Mouse (Mus musculus) neural tube, embryonic 14.5 days (tissue): ENCODE data around the gene Rhbdd3. TPM values are rescaled to one million over a fixed set of nuclear protein-coding genes. Genes with fewer than 3 reads are reported as not detected.

Source experiments
- ATAC-seq: fragments of 200-750 bp; cut with Nextera tagmentation; 2 replicates; pipeline ENCODE4 v1.8.0; 2017; ENCODE audit warnings: low read depth, mild to moderate bottlenecking, moderate TSS enrichment, moderate library complexity
- H3K27ac ChIP-seq: fragments of 300-500 bp; sonication (generic); 2 replicates; pipeline ENCODE4 v1.5.1; 2014; ENCODE audit warnings: low read depth, mild to moderate bottlenecking, control low read depth, low read length, moderate library complexity, mixed read lengths
- H3K27me3 ChIP-seq: fragments of 300-500 bp; sonication (generic); 2 replicates; pipeline ENCODE4 v1.6.1; 2014; ENCODE audit warnings: low read length; ENCODE audit not compliant: control insufficient read depth, insufficient read depth
- H3K36me3 ChIP-seq: fragments of 300-500 bp; sonication (generic); 2 replicates; pipeline ENCODE4 v1.6.1; 2014; ENCODE audit warnings: low read length, mixed read lengths; ENCODE audit not compliant: control insufficient read depth, insufficient read depth
- H3K4me1 ChIP-seq: fragments of 300-500 bp; sonication (generic); 2 replicates; pipeline ENCODE4 v1.6.1; 2014; ENCODE audit warnings: low read length; ENCODE audit not compliant: control insufficient read depth, insufficient read depth
- H3K4me2 ChIP-seq: fragments of 300-500 bp; sonication (generic); 2 replicates; pipeline ENCODE4 v1.6.1; 2014; ENCODE audit warnings: mild to moderate bottlenecking, low read depth, low read length, control low read depth
- H3K4me3 ChIP-seq: fragments of 300-500 bp; sonication (generic); 2 replicates; pipeline ENCODE4 v1.5.1; 2014; ENCODE audit warnings: low read depth, low read length, control low read depth, mixed read lengths
- H3K9ac ChIP-seq: fragments of 300-500 bp; sonication (generic); replicated peaks from 2 replicates; pipeline ENCODE4 v1.6.1; 2014; ENCODE audit warnings: low read depth, mild to moderate bottlenecking, control low read depth, low read length, mixed read lengths
- H3K9me3 ChIP-seq: fragments of 300-500 bp; sonication (generic); 2 replicates; pipeline ENCODE4 v1.6.1; 2016; ENCODE audit warnings: low read length; ENCODE audit not compliant: control insufficient read depth
- WGBS: fragments of 180-500 bp; shearing (Covaris S2); extraction: QIAGEN DNeasy Blood & Tissue Kit; methylation state at CpG from one replicate; pipeline ENCODE4 v1.1.7; 2014; 5-methylcytosine and 5-hydroxymethylcytosine counted together
- polyA plus RNA-seq: library from polyadenylated mRNA; unstranded; fragments of >200 nt; fragmentation: Nextera tagmentation; extraction: Ambion mirVana; gene quantifications from 2 replicates; pipeline ENCODE4 v1.2.1, GENCODE M21; 2014

The Rhbdd3 gene
- polyA plus RNA-seq, 1 experiment from 2014 or later, result 34.4 TPM

- no peaks in the 10 kb centered on the region for H3K9me3 ChIP-seq
- H3K36me3 ChIP-seq, result no peaks in the 10 kb centered on the region
- H3K4me2 ChIP-seq, result no peak overlapping the region
- H3K4me1 ChIP-seq, result peaks cover 13% of the 10 kb centered on the region; the same call in 1 of the 2 replicates
- no peak overlapping the region for H3K4me3 ChIP-seq
- WGBS, result 43% methylated on average over 9 of the region's 9 CpGs
- no peak overlapping the region for H3K27ac ChIP-seq
- ATAC-seq, result no peak
- H3K27me3 ChIP-seq, result no peaks in the 10 kb centered on the region
- H3K9ac ChIP-seq, result no peak overlapping the region
Observed at GRCm38 (mm10) chr11:5150416-5151246, 51.9 kb downstream of the Rhbdd3 start.

GRCm38 (mm10) chr11:5151247-5151630, 52.5 kb downstream of the Rhbdd3 start:
- no peaks in the 10 kb centered on the region for H3K9me3 ChIP-seq
- 10% methylated on average over 4 of the region's 4 CpGs for WGBS
- ATAC-seq, result no peak
- peak overlapping the region; percentile 52; the same call in 1 of the 2 replicates for H3K4me3 ChIP-seq
- peak overlapping the region; percentile 92 for H3K4me2 ChIP-seq
- H3K27me3 ChIP-seq, result no peaks in the 10 kb centered on the region
- H3K9ac ChIP-seq, result no peak overlapping the region
- no peak overlapping the region for H3K27ac ChIP-seq
- H3K36me3 ChIP-seq, result no peaks in the 10 kb centered on the region
- peaks cover 14% of the 10 kb centered on the region; the same call in 1 of the 2 replicates for H3K4me1 ChIP-seq

GRCm38 (mm10) chr11:5151680-5152337, 53.1 kb downstream of the Rhbdd3 start, which contains the start of gene Emid1:
TSS of gene Emid1 (minus strand) at chr11:5152257.
- 1% methylated on average over 31 of the region's 53 CpGs for WGBS
- Histone ChIP-seq H3K9ac (peak within 1 kb of the TSS; percentile 61), H3K27me3 (no peaks in the 10 kb centered on the region), H3K27ac (no peak within 1 kb of the TSS), H3K36me3 (no peaks in the 10 kb centered on the region), H3K4me1 (peaks cover 14% of the 10 kb centered on the region; the same call in 1 of the 2 replicates), H3K4me3 (peak within 1 kb of the TSS; percentile 52), H3K4me2 (peak within 1 kb of the TSS; percentile 92), H3K9me3 (no peaks in the 10 kb centered on the region)
- ATAC-seq, result peak; percentile 36; the same call in 1 of the 2 replicates

GRCm38 (mm10) chr11:5154961-5155805, 56.5 kb downstream of the Rhbdd3 start:
- ATAC-seq, result peak; percentile 13; the same call in 1 of the 2 replicates

More at GRCm38 (mm10) chr11:5154961-5155805, 56.5 kb downstream of the Rhbdd3 start:
- Histone ChIP-seq H3K36me3 (no peaks in the 10 kb centered on the region), H3K9ac (no peak overlapping the region), H3K4me2 (no peak overlapping the region), H3K9me3 (no peaks in the 10 kb centered on the region), H3K4me1 (0 out of 2 replicates have a peak, but pooled peaks cover 8% of the 10 kb centered on the region), H3K27me3 (no peaks in the 10 kb centered on the region), H3K27ac (no peak overlapping the region), H3K4me3 (no peak overlapping the region)
- WGBS, result 24% methylated on average over 10 of the region's 10 CpGs

Other genes with a start within 250 kb of the Rhbdd3 start
- 52.3 and 69.5 TPM in 2 replicates for gene Nf2, start 249.4 kb upstream of the Rhbdd3 start, polyA plus RNA-seq
- 127 and 133 TPM in 2 replicates for gene Nipsnap1, start 225.0 kb upstream of the Rhbdd3 start, polyA plus RNA-seq
- gene Thoc5, start 203.6 kb upstream of the Rhbdd3 start, polyA plus RNA-seq, result 53.2 and 56.4 TPM in 2 replicates
- gene Nefh, start 150.9 kb upstream of the Rhbdd3 start, polyA plus RNA-seq, result 17.5 and 19.2 TPM in 2 replicates
- gene Ap1b1, start 112.1 kb upstream of the Rhbdd3 start, polyA plus RNA-seq, result 94.9 and 105 TPM in 2 replicates
- gene Rasl10a, start 40.8 kb upstream of the Rhbdd3 start, polyA plus RNA-seq, result 1.3 and 1.8 TPM in 2 replicates
- 24.9 and 25.1 TPM in 2 replicates for gene Gas2l1, start 33.6 kb upstream of the Rhbdd3 start, polyA plus RNA-seq
- gene Ewsr1, start 340 bp downstream of the Rhbdd3 start, polyA plus RNA-seq, result 320 and 364 TPM in 2 replicates
- 16.8 and 19.3 TPM in 2 replicates for gene Emid1, start 53.3 kb downstream of the Rhbdd3 start, polyA plus RNA-seq
- 3.7 and 6.5 TPM in 2 replicates for gene Kremen1, start 162.6 kb downstream of the Rhbdd3 start, polyA plus RNA-seq